Mouse (Mus musculus) gonadal fat pad, adult 2 months (tissue): ENCODE measurements around the gene Crtc3. TPM values are rescaled to one million over a fixed set of nuclear protein-coding genes. Genes with fewer than 3 reads are reported as not detected.

Source experiments
- DNase-seq: peaks from one replicate; pipeline ENCODE4 v3.0.0-alpha.2; 2012; ENCODE audit warnings: low read depth
- polyA plus RNA-seq: library from polyadenylated mRNA; depleted of rRNA; stranded (reverse); fragments of >200 nt; gene quantifications from 2 replicates; pipeline ENCODE4 v1.2.3, GENCODE M21; 2012

The Crtc3 gene
- polyA plus RNA-seq, 1 experiment: 13.0 TPM

- no peak for DNase-seq
These were observed 6.0 kb downstream of the Crtc3 start for GRCm38 (mm10) chr7:80682630-80683029.

GRCm38 (mm10) chr7:80680218-80680847 lies 8.3 kb downstream of the Crtc3 start:
- DNase-seq: no peak

GRCm38 (mm10) chr7:80672323-80672722 lies 16.4 kb downstream of the Crtc3 start:
- no peak for DNase-seq

- no peak for DNase-seq
These were observed 17.8 kb downstream of the Crtc3 start for GRCm38 (mm10) chr7:80670889-80671288.

- DNase-seq: no peak
These were observed 21.5 kb downstream of the Crtc3 start for GRCm38 (mm10) chr7:80667190-80667589.

DNA sequence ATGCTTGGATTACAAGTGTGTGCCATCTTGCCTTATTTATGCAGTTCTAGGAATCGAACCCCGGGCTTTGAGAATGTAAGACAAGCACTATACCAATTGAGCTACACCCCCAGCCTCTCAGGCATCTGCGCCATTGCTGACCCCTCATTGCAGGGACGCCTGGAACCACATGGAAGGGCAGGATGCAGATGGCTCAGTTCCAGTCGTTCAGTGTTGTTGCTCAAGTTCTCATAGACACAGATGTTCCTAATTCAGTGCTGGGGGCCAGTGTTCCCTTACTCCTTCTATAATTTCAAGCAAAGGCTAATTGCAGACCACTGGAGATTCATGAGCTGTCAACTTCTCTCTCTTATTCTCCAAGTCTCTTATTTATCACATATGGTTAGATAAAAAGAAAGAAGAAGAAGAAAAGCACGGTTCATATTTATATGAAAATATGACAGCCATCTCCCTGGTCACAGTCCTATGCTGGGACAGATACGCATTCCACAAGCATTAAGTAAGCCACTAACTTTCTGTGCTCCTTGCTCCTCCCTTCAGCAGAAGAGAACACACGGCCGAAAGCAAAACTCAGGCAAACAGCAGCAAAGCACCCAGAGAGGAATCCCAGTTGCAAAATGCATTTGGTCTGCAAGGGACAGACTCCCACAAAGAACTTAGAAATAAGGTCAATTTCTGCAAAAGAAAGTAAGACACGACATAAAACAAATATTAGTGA lies 22.3 kb downstream of the Crtc3 start:
- no peak for DNase-seq

DNA sequence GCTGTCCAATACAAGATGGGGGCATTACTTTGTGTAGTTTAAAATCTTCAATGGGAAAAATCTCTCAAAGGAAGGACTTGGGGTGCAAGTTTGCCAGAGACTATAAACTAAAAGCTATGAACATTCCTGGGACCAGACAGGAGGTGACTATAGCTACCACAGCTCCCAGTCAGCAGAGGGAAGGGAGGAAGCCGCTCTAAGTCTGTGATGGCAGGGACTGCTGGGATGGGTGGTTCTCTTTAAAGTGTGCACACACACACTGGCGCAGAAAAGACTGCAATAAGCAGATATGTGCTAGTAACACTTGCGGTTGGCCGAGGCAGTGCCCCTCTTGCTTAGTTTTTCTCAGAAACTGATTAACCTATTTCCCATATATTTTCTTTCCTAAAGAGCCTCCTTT lies 27.6 kb downstream of the Crtc3 start:
- no peak for DNase-seq

DNA sequence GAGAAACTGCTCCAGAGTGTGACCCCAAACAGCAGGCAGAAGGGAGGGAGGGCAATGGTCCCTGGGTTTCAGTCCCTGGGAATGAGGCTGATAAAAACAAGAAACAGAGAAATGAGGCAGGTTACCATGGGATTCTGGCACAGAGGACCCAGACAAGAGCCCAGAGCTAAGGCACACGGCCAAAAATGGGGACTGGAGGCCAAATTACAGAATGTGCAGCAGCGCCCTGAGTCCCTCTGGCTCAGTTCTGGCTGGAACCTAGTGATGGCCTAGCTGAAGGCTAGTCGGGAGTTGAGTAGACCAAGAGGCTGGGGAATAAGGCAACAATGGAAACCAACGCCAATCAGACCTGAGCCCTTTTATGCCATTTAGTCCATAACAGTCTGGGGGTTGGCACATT lies 28.1 kb downstream of the Crtc3 start:
- no peak for DNase-seq

GRCm38 (mm10) chr7:80657896-80658295 lies 30.8 kb downstream of the Crtc3 start:
- DNase-seq: no peak

DNA sequence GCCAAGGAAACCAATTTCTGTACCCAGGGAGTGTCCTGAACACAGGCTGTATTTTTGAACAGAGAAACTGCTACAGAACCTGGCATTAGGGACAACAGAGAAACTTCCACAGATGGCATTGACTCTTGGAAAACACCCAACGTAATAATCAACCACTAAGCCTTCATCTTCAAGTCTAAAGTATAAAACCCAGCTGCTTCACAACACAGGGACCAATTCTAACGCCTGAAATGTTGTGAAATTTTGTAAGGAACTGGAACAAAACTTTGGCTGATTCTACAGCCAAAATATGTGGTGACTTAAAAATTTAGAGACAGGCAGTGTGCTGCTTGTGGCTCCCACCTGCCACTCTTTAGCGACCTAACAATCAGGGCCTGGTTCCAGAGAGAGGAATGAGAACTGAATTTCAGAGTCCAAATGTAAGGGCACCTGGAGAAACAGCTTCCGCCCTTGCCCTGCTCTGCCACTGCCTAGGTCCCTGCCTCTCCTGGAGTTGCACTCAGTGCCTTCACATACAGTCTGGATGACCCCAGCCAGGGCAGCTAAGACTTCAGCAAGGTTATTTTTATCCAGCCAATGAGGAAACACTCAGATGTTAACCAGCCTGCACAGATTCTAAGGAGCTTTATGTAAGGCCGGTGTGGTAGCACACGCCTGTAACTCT lies 33.2 kb downstream of the Crtc3 start:
- no peak for DNase-seq

- no peak for DNase-seq
These were observed 33.8 kb downstream of the Crtc3 start for GRCm38 (mm10) chr7:80654926-80655325.

GRCm38 (mm10) chr7:80654393-80654792 lies 34.3 kb downstream of the Crtc3 start:
- no peak for DNase-seq

- no peak for DNase-seq
These were observed 34.7 kb downstream of the Crtc3 start for GRCm38 (mm10) chr7:80653971-80654370.

GRCm38 (mm10) chr7:80653077-80653476 lies 35.6 kb downstream of the Crtc3 start:
- no peak for DNase-seq

GRCm38 (mm10) chr7:80652289-80652688 lies 36.4 kb downstream of the Crtc3 start:
- DNase-seq: no peak

GRCm38 (mm10) chr7:80647437-80647871 lies 41.2 kb downstream of the Crtc3 start:
- no peak for DNase-seq

- DNase-seq: no peak
These were observed 42.3 kb downstream of the Crtc3 start for GRCm38 (mm10) chr7:80646093-80647025.

GRCm38 (mm10) chr7:80642976-80643666 lies 45.6 kb downstream of the Crtc3 start:
- no peak for DNase-seq

DNA sequence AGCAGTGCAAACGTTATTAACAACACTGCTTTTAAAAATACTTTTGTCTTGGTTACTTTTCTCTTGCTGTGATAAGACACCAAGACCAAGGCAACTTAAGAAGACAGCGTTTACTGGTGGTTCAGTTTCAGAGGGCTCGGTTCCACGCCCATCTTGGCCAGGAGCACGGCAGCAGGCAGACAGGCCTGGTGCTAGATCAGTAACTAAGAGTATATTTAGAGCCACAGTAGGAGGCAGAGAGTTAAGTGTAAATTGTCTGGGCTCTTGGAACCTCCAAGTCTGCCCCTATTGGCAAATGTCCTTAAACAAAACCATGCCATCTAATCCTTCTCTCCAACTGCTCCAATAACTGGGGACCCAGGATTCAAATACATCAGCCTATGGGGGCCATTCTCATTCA lies 46.1 kb downstream of the Crtc3 start:
- no peak for DNase-seq

DNA sequence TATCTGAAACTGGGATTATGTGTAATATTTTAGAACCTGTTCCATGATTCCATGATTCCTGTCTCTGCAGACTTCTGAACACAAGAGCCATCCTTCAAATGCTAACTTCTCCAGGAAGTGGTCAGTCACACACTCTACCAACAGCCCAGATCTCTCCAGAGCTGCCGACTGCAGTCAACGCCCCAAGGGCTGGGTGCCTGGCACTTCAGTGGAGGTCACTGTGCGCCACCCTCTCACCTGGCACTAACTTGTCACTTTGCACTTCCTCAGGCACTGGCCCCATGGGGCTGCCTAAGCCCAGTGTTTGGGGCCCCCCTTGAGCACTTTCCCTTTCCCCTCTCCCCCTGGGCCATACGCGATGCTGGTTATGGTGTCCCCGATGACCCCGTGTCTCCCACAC lies 46.8 kb downstream of the Crtc3 start:
- DNase-seq: no peak

DNA sequence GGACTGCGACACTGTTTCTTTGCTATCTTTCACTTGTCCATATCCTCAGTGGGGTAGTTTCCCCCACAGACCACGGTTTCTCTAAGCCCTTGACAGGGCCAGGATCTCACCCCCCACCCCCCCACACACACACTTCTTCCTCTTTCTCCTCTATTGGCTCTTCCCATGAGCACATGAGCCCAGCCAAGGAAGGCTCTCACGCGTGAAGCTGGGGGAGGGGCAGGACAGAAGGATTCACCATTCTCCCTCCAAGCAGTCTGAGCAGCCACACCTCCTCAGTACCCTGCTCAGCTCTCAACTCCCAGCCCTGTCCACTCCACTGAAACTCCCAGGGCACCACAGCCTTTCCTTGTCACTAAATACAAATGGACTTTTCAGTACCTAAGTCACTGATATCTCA lies 47.2 kb downstream of the Crtc3 start:
- DNase-seq: no peak
